Mouse (Mus musculus) left cerebral cortex, postnatal 36 days (tissue): ENCODE data around the gene Mgat4b. TPM values are rescaled to one million over a fixed set of nuclear protein-coding genes. Genes with fewer than 3 reads are reported as not detected.
"Not testable (repeated sequence)": the region's sequence is repeated elsewhere in the genome, so short reads cannot be mapped to it uniquely, and the experiment has no call there.

ENCODE experiments used
- DNase-seq, 2 experiments: peaks; one replicate each; pipeline ENCODE4 v3.0.0; 2021 to 2022; ENCODE audit warnings: low spot score in 2 of 2, mixed read lengths in 1 of 2
- intact Hi-C: fragments of 180-260 bp; cut with DNase I; formaldehyde crosslinking; loops from one replicate; pipeline ENCODE4 v1.15.1; 2025
- total RNA-seq, 2 experiments: library from RNA; stranded (reverse); gene quantifications; 2 replicates each; pipeline ENCODE4 v1.2.3; 2021

Gene Mgat4b
- total RNA-seq: 10 to 100 TPM; 64.9 to 80.2 TPM

DNA sequence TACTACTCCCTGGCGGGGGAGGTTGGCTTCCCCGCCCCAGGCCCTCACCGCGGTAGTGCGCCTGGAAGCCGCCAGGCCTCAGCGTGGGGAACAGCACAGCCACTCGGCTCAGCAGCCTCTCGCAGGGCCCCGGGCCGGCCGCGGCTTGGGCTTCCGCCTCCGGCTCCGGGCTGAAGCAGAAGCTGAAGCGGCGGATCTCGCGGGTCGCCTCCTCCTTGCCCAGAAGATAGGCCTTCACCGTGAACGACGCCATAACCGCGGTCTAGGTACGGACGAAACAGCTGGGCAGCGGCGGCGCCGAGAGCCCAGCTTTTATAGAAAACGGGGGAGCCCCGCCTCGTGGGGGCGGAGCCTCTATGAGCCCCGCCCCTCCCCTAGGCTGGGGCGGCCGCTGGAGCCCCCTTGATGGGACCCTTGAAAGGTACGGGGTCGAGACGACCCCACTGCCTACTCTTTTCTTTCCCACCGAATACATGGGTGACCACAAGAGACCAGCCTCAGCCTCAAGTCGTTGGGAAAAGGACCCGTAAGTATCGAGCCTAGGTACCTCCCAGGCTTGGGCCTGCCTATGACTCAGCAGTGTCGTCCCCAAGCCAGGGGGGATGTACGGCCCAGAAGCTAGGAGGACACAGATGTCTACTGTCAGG, at the start of gene Mgat4b, which contains the start of gene Sqstm1:
Gene Mgat4b (plus strand): TSS at position 386 of the 647 bp plus-strand sequence.
Gene Sqstm1 (minus strand): TSS at position 323 of the 647 bp plus-strand sequence.
- intact Hi-C loops: loop anchor here (2.0 kb wide), 1 partner anchor 14 kb away; no protein-coding TSS in a partner anchor
- peak; percentile 83 to 87 for DNase-seq

DNA sequence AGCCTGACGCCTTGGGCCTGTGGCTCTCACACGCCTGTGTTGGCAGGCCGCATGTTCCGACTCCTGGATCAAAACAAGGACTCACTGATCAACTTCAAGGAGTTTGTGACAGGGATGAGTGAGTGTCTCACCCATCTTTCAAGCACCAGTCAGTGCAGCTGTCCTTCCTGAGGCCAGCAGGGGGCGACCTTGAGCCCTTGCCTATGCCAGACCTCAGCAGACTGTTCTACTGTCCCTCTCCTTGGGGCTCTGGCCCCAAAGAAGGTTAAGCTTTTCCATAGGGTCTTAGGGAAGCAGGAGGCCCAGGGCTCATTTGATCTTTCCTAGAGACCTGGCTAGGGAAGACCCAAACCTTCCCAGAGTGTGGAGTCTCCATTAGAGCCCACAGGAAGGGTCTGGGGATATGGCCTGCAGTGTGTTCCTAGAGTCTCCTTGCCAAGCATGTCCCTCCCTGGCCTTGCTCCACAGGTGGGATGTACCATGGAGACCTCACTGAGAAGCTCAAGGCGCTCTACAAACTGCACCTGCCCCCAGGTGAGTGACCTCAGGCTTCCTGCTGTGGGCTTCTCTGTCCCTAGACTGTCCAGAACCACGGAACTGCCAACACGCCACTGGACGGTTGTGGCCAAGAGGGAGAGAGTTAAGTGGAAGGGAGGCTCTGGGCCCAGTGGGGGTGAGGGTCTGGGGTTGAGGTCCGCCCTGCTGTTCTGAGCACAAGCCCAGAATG, 48.9 kb upstream of the Mgat4b start:
- DNase-seq: no peak
- intact Hi-C loops: no loop called here

DNA sequence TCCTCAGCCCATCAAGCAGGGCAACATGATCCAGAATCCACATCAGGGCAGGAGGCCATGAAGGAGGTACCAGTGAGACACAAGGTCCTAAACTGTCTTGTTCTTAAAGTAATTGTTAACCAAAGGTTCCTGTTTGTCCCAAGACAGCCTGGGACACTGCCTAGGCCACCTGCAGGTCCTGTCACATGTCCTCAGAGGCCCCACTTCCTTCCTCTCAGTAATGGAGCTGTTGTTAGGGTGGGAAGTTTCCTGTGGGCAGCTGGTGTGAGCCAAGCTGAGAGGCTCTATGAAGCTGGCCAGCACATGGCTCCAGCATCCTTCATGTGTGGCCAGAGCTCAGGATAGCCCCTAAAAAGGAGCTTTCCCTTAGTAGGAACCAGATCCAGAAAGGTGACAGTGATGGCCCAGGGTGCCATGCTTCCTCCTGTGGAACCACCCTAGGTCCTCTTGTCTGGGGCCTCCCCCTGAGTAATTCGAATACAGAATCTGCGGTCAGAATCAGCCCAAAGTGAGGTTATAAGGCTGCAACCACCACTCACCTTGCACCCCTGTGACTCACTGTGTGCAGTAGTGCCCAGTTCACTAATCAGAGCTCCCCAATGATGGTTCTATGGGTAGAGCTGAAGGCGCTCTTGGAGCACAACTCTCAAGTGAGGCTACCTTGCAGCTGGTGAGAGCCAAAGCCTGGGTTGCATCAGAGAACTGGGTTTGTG, 48.2 kb upstream of the Mgat4b start:
- intact Hi-C loops: no loop called here
- no peak for DNase-seq

- no peak for DNase-seq
- intact Hi-C loops: no loop called here
Observed at GRCm38 (mm10) chr11:50168352-50168751, 42.3 kb upstream of the Mgat4b start.

DNA sequence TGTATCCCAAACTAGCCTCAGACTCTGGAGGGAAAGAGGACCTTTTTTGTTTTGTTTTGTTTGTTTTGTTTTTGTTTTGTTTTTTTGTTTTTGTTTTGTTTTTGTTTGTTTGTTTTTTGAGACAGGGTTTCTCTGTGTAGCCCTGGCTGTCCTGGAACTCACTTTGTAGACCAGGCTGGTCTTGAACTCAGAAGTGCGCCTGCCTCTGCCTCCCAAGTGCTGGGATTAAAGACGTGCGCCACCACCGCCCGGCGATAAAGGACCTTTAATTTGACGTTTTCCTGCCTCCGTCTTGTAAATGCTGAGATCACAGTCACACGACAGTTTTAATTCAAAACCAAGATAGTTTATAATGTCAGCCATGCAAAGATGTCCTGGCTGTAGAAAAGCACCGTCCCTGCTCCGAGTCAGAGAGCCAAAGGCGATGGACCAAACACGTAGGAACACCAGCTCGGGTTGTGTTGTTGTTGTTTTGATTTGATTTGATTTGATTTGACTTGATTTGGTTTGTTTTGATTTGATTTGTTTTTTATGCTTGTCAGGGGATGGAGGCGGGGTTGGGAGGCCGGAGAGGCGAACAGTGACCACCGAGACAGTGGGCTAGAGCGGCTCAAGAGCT, 36.5 kb upstream of the Mgat4b start, which contains the start of gene Mrnip:
Gene Mrnip (plus strand): TSS at position 334 of the 619 bp plus-strand sequence.
- DNase-seq, intact Hi-C loops: not testable (repeated sequence)

DNA sequence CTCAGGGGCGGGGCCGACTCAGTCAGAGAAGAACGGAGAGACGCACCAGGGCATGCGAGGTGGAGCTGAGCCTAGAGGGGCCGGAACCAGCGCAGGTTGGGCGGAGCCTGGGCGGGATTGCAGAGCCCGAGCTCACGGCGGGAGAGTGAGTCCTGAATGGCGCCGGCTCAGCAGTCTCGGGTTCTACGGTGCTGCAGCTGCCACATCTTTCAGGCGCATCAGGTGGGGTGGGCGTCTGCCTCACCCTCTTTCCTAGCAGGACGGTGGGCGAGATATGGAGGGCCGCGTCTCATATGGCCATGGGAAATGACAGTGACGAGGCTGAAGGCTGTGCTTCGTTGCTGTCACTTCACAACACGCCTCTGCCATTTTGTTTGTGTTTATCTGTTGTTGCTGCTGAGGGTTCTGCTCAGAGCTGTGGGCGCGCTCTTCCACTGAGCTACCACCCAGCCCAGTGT, 35.9 kb upstream of the Mgat4b start:
- intact Hi-C loops: no loop called here
- DNase-seq: peak; percentile 96 to 97

GRCm38 (mm10) chr11:50176351-50176750, 34.3 kb upstream of the Mgat4b start:
- DNase-seq: no peak
- intact Hi-C loops: no loop called here

DNA sequence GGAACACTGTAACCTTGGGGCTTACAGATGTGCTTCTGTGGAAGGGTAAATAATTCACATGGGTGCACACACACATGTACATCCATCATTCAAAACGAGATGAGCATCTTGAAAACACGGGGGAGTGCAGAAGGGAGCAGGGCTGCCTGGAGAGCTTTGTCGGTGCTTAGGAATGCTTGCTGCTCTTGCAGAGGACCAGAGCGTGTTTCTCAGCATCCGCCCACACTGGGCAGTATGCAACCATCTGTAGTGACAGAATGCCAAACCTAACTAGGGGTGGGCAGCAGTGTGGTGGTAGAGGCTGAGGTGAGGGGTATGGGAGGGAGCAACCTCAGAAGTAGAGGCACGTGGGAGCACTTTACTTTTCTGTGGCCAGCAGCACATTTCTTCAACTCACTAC, 33.6 kb upstream of the Mgat4b start:
- intact Hi-C loops: no loop called here
- peak; percentile 47 to 49 for DNase-seq

- DNase-seq: no peak
- intact Hi-C loops: no loop called here
Observed at GRCm38 (mm10) chr11:50178532-50179488, 31.9 kb upstream of the Mgat4b start.

DNA sequence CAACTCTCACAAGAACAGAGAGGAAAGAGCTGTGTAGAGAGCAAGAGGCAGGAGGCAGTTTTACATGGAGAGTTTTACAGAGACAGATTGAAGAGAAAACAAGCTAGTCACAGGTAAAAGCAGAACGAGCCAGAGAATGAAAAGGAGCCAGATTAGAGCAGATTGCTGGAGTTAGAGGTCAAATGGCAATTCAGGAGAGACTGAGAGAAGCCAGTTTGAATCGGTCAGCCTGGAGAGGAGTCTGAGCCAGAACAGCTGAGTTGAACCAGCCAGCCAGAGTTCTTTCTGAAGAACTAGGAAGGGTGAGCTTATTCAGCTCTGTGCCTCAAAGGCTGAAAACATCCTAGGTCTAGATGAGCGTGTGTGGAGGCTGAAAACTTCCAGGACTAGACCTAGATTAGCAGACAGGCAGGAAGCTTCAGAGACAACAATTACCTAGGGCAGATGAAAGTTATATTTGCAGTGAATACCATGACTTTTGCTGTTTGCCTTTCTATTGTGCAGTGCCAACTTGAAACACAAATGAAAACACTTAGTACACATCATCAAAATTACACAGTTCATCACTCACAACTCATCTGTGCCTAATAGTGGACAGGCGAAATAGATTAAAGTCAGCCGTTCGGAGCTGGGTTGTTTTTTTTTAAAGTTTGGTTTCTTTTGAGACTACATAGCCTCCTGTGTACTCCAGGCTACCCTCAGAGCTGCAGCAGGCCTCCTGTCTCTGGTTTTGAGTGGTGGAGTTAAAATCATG, 30.0 kb upstream of the Mgat4b start:
- DNase-seq: no peak

DNA sequence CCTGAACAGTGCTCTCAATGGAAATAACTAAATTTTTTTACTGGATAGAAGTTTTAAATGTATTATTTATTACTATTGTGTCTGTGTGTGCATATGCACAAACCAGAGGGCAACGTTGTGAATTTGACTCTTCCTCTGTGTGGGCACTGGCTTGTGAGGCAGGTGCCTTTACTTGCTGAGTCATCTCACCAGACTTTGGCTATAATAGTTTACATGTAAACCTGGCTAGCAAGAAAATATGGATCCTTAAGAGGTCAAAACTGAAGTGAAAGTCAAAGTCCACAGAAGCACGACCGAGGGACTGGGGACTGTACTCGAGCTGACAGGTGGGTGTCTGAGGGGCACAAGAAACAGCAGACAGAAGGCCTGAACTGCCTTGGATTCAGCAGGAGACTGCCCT, 28.0 kb upstream of the Mgat4b start:
- intact Hi-C loops: no loop called here
- no peak for DNase-seq

More for the DNA sequence above, 30.0 kb upstream of the Mgat4b start:
- intact Hi-C loops: no loop called here

DNA sequence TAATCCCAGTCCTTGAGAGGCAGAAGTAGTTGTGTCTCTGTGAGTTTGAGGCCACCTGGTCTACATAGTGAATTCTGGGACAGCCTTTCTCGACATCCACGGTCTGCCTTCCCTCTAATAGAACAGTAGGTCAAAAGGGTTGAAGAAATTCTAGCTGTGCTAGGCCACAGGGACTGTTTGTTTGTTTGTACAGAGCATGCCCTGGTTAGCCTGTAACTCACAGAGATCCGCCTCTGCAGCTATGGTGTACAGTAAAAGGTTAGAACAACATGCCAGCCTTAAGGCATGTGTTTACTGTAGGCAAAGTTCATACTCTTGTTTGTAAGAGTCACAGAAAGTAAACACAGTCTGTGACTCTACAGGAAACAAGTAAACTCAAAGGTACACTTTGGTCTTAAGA, 25.9 kb upstream of the Mgat4b start:
- no peak for DNase-seq
- intact Hi-C loops: no loop called here

GRCm38 (mm10) chr11:50188682-50189081, 22.0 kb upstream of the Mgat4b start:
- intact Hi-C loops: no loop called here
- DNase-seq: no peak

DNA sequence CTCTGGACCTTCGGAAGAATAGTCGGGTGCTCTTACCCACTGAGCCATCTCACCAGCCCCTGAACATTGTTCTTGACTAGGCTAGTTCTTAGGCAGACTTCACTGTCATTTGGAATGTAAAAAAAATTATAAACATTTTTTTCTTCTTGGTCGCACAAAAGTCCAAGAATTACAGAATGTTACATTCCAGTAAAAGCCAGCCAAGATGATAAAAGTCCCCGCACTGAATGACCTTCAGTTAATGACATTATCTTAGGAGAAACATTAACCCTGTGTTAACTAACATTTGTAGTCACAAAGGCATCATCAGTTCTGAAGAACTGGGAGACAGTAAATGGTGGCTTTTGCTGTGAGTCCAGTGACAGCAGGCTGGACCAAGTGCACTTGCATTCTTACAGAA, 20.3 kb upstream of the Mgat4b start:
- no peak for DNase-seq
- intact Hi-C loops: no loop called here

DNA sequence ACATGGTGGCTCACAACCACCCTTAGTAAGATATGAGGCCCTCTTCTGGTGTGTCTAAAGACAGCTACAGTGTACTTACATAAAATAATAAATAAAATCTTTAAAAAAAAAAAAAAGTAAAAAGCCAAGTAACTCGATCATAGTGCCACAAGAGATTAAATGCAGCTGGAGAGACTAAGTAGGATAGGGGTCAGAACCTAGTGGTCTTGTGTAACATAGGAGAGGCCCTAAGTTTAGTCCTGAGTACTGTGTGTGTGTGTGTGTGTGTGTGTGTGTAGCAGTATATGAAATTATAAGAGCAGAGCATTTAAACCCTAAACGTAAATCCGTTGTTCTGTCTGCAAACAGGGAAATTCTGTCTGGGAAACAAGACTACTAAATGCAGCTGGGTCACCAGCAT, 18.4 kb upstream of the Mgat4b start:
- DNase-seq: no peak
- intact Hi-C loops: no loop called here

GRCm38 (mm10) chr11:50194070-50194469, 16.6 kb upstream of the Mgat4b start:
- DNase-seq: no peak
- intact Hi-C loops: no loop called here

DNA sequence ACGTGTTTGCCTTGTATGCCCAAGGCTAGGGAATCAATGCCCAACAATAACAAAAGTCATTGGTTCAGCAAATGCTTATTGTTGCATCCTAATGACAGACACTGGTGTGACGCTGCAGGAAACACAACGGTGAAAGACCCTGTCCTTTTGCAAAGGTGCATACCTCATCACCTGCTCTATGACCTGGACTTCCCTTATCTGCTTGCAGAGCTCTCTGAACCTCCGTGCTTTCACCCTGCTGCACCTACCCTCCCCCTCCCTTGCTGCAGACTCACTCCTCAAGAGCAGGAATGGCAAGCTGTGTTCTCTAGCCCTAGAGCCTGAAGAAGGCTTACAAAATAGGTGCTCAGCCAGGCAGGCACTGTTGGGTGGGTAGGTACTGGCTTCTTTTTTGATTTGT, 15.9 kb upstream of the Mgat4b start:
- intact Hi-C loops: no loop called here
- DNase-seq: no peak

GRCm38 (mm10) chr11:50197500-50197899, 13.2 kb upstream of the Mgat4b start:
- DNase-seq: no peak
- intact Hi-C loops: no loop called here
